Mouse (Mus musculus): ENCODE data around the gene Ripk1. TPM values are rescaled to one million over a fixed set of nuclear protein-coding genes. Genes with fewer than 3 reads are reported as not detected.
A peak's percentile ranks its signal among the peaks of the same experiment; 100 is the strongest.

The Ripk1 gene
- total and polyA plus RNA-seq, 3 experiments = 11.4 to 11.8 TPM; not detected in 1

DNA sequence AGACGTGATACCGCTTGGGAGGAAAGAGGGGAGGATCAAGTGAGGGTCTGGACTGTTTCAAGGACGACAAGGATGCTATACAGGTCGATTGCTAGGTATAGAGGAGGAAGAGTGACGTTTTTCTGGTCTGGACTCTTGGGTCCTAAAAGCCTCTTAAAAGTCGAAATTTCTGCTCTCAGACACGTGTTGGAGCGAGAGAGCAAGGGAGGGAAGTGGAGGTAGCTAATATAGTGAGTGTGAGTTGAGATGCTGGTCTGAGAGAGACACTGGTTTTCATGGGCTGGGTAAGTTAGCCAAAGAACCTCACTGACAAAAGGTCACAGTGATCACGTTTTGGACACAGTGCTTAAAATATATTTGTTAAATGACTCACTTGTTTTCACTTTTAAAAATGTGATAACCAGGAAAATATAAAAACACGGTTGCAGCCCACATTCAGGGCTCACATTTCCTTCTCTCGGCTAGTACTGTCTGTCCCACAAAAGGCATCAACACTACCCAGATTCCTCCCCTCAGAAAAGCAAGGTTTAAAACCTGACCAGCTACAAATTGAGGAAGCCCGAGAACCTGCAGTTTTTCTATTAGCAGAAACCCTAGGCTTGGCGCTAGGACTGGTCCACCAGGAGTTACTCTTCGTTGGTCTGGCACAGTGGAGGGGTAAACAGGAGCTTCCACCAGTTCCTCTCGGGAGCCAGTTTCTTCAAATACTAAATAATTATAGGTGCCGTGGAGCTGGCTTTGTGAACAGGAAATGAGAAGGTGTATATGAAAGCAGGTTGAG, 76.5 kb downstream of the Ripk1 start:
- Histone ChIP-seq H3K4me3 (ENCODE audit: control insufficient read depth in 1 of 2, insufficient read depth in 1 of 2, low read depth in 2 of 2, low read length in 2 of 2) (peak overlapping the region; percentile 59 to 89), H3K27me3 (ENCODE audit: control insufficient read depth in 1 of 2, insufficient read depth in 2 of 2, low read length in 2 of 2) (no peaks in the 10 kb centered on the region), H3K36me3 (ENCODE audit: control insufficient read depth in 1 of 2, insufficient read depth in 2 of 2, low read length in 2 of 2) (peaks cover 0 to 4% of the 10 kb centered on the region in 2 experiments; a peak in 2 of 4 replicates), H3K79me2 (ENCODE audit: control insufficient read depth, insufficient read depth, low read length, poor library complexity) (peaks cover 6% of the 10 kb centered on the region), H3K9ac (ENCODE audit: control insufficient read depth, low read depth, low read length, poor library complexity, severe bottlenecking) (peak overlapping the region; percentile 73), H3K27ac (ENCODE audit: control insufficient read depth, low read depth, low read length) (peak overlapping the region; percentile 39), H3K4me1 (ENCODE audit: control insufficient read depth in 1 of 2, insufficient read depth in 2 of 2, low read length in 2 of 2) (peaks cover 2 to 8% of the 10 kb centered on the region in 2 experiments; a peak in 3 of 4 replicates), H3K9me3 (replicated peaks; ENCODE audit: insufficient read depth, low read length) (no peaks in the 10 kb centered on the region)
- peak; percentile 49 for DNase-seq (ENCODE audit: low read depth, low spot score)
- TF ChIP-seq ELF1 (IDR thresholded peaks at IDR 0.05; ENCODE audit: low read depth, low read length) (no peak), TAL1 (IDR thresholded peaks at IDR 0.05; ENCODE audit: low read length) (no peak), MXI1 (IDR thresholded peaks at IDR 0.05; ENCODE audit: low read depth, low read length) (peak; percentile 92), CTCF (IDR thresholded peaks at IDR 0.05 in 2 of 3, conservative IDR thresholded peaks at IDR 0.05 in 1 of 3; ENCODE audit: control insufficient read depth in 1 of 3, insufficient read depth in 1 of 3, low read depth in 2 of 3, low read length in 3 of 3, poor library complexity in 1 of 3, severe bottlenecking in 1 of 3) (no peak), ZNF384 (IDR thresholded peaks at IDR 0.05; ENCODE audit: low read depth, low read length) (no peak), POLR2A (IDR thresholded peaks at IDR 0.05; ENCODE audit: control insufficient read depth in 1 of 2, insufficient read depth in 1 of 2, low read depth in 1 of 2, low read length in 2 of 2, poor library complexity in 1 of 2) (no peak), KAT2A (conservative IDR thresholded peaks at IDR 0.05; ENCODE audit: low read depth, low read length) (no peak), SIN3A (IDR thresholded peaks at IDR 0.05; ENCODE audit: low read length) (0 out of 2 replicates have a peak, but pooled peaks have one; percentile 47), SMC3 (IDR thresholded peaks at IDR 0.05; ENCODE audit: low read depth, low read length) (no peak), BHLHE40 (IDR thresholded peaks at IDR 0.05; ENCODE audit: borderline replicate concordance, low read depth, low read length) (peak; percentile 27; the same call in 1 of the 2 replicates), EP300 (IDR thresholded peaks at IDR 0.05; ENCODE audit: low read depth in 1 of 2, low read length in 2 of 2) (0 out of 4 replicates have a peak, but pooled peaks of 1 of the 2 experiments have one; percentile 3), RAD21 (IDR thresholded peaks at IDR 0.05; ENCODE audit: low read depth, low read length) (no peak), GABPA (IDR thresholded peaks at IDR 0.05; ENCODE audit: low read depth, low read length) (no peak), HCFC1 (IDR thresholded peaks at IDR 0.05; ENCODE audit: low read depth, low read length) (no peak), JUND (IDR thresholded peaks at IDR 0.05; ENCODE audit: low read depth, low read length) (no peak), MAFK (IDR thresholded peaks at IDR 0.05; ENCODE audit: borderline replicate concordance, low read depth, low read length) (no peak), ZMIZ1 (IDR thresholded peaks at IDR 0.05; ENCODE audit: low read depth, low read length) (no peak; the same call in 1 of the 2 replicates), MEF2A (IDR thresholded peaks at IDR 0.05; ENCODE audit: extremely low read depth, insufficient replicate concordance, low read depth, low read length, poor library complexity, severe bottlenecking) (no peak), RCOR1 (IDR thresholded peaks at IDR 0.05; ENCODE audit: low read depth, low read length) (no peak), MYC (IDR thresholded peaks at IDR 0.05; ENCODE audit: low read depth, low read length) (peak; percentile 87), TBP (IDR thresholded peaks at IDR 0.05; ENCODE audit: low read depth, low read length) (peak; percentile 49; the same call in 1 of the 2 replicates), MAZ (IDR thresholded peaks at IDR 0.05; ENCODE audit: low read depth, low read length) (no peak), TCF12 (IDR thresholded peaks at IDR 0.05; ENCODE audit: low read depth, low read length) (no peak), ZC3H11A (IDR thresholded peaks at IDR 0.05; ENCODE audit: low read depth, low read length) (no peak), CHD1 (IDR thresholded peaks at IDR 0.05; ENCODE audit: low read depth, low read length) (no peak), UBTF (IDR thresholded peaks at IDR 0.05; ENCODE audit: borderline replicate concordance, insufficient read depth, low read depth, low read length) (no peak), MAX (IDR thresholded peaks at IDR 0.05; ENCODE audit: low read length) (peak; percentile 83), E2F4 (IDR thresholded peaks at IDR 0.05; ENCODE audit: borderline replicate concordance, low read depth, low read length) (0 out of 2 replicates have a peak, but pooled peaks have one; percentile 43), GATA1 (IDR thresholded peaks at IDR 0.05; ENCODE audit: low read depth, low read length) (no peak), NELFE (IDR thresholded peaks at IDR 0.05; ENCODE audit: low read depth, low read length) (no peak), USF1 (IDR thresholded peaks at IDR 0.05; ENCODE audit: low read depth, low read length) (peak; percentile 19; the same call in 1 of the 2 replicates), MYB (IDR thresholded peaks at IDR 0.05; ENCODE audit: low read depth, low read length) (0 out of 2 replicates have a peak, but pooled peaks have one; percentile 10), USF2 (IDR thresholded peaks at IDR 0.05; ENCODE audit: borderline replicate concordance in 1 of 2, insufficient read depth in 1 of 2, low read depth in 1 of 2, low read length in 2 of 2) (no peak), ETS1 (IDR thresholded peaks at IDR 0.05; ENCODE audit: low read depth, low read length) (no peak), POLR2AphosphoS2 (IDR thresholded peaks at IDR 0.05; ENCODE audit: low read length) (no peak)

Data from MEL (cell line).